Mouse (Mus musculus) R1 (cell line): Measurements from ENCODE around the gene Olfr603.
A peak's percentile ranks its signal among the peaks of the same experiment; 100 is the strongest.
"Not testable (repeated sequence)": the region's sequence is repeated elsewhere in the genome, so short reads cannot be mapped to it uniquely, and the experiment has no call there.

Experiments
- DNase-seq: peaks from one replicate; pipeline ENCODE4 v3.0.0-alpha.2; 2018; ENCODE audit warnings: low read depth, low spot score

Olfr603 gene

DNA sequence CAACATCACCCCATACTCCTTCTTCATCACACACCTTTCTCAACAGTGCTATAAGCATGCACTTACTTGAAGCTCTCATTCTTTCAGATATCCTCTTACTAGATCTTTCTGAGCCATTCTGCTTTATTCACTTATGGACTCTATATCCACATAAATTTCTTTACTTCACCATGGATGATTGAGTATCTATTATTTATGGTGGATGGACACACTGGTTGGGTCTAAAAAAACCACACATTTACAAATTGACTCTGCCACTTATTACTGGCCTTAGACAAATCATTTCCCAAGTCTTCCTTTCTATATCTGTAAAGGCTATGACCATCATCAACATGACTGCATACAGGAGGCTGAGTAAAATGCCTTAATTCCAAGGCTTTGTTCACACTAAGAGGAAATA, at the start of gene Olfr603:
Gene Olfr603, minus strand, starts transcription at position 101 of the 400 bp plus-strand sequence.
- DNase-seq, result no peak

DNA sequence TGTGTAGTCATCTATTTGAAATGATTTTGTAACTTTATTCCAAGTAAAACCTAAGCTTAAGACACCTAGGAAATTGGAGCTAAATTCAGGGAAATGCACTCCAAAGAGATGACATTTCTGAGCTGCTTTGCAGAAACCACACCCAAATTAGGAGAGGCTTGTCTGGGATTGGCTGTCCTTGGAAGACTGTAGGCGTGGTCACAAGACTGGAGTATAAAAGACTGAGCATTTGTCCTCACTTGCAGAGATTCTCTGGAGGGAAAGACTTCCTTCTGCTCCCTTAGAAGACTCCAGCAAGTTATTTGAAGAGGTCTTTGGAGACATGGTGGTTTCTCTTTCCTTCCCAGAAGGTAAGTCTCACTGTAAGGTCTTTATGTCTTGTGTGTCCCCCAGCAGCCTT, 28.8 kb upstream of the Olfr603 start, which contains the start of gene Usp17lc:
Gene Usp17lc, plus strand, starts transcription at position 301 of the 400 bp plus-strand sequence.
- not testable (repeated sequence) for DNase-seq

DNA sequence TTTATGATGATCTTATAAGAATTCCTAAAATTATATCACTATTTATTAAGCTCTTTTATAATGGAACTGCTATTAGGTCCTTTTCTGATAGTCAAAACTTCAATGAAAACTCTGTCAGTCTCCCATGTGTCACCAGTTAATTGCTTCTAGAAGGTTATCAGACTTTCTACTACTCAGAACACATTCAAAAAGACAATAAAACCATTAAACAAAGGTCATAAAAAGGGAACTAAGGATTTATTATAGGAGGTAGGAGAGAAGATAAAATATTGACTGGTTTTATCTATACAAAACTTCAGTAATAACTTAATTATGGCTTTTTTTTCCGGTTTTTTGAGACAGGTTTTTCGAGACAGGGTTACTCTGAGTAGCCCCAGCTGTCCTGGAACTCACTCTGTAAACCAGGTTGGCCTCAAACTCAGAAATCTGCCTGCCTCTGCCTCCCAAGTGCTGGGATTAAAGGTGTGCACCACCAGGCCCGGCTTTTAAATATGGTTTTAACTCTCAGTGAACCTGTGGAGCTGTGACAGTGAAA, 20.6 kb upstream of the Olfr603 start:
- DNase-seq, result not testable (repeated sequence)

DNA sequence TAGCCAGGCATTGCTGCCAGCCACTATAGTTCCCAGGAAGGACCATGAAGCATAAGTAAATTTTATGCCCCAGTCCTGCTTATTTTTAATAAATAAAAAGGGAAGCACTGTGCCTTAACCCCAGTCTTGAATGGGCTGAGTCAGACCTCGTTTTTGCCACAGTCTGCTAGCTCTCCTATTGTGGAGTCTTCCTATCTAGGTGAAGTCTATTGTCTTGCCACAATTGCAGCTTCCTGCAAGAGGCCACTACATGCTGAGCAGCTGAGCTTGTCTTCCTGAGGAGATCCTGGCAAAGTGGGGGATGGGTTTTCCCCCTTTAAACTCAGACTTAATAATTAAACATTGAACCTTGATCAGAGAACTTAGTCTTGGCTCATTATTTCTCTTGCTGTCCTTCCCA, 13.0 kb upstream of the Olfr603 start:
- peak; percentile 92 for DNase-seq

DNA sequence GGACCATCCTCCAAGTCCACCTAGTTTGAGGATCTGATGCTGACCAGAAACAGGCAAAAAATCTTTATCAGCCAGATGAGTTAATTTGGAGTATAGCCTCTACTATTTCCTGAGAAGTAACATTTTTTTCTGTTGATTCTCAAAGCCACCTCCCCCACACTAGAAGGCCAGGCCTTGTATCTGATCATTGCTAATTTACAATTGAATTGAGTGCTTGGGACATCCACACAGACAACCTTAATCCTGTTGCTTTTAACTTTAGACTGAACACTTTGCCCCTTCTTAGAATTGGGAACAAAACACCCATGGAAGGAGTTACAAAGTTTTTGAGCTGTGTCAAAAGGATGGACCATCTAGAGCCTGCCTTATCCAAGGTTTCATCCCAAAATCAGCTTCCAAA, 11.8 kb upstream of the Olfr603 start:
- peak; percentile 64 for DNase-seq

DNA sequence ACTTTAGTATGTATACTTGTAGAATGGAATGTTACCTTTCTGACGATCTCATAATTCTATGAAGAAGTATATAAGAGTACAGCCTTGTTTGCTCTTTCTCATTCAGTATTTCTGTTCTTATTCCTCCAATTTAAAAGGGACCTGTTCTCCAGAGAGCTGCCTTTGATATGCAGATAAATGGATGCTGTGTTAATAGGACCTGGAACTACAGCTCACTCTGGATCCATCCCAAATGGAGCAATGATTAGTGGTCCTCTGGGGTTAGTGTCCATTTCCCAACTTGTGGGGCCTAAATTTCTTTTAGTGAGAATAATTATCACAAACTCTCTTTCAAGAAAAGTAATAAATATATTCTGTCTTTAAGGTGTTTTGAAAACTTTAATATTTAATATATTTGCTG, 23.4 kb downstream of the Olfr603 start, which contains the start of gene Olfr601:
Gene Olfr601, minus strand, starts transcription at position 101 of the 400 bp plus-strand sequence.
- no peak for DNase-seq

DNA sequence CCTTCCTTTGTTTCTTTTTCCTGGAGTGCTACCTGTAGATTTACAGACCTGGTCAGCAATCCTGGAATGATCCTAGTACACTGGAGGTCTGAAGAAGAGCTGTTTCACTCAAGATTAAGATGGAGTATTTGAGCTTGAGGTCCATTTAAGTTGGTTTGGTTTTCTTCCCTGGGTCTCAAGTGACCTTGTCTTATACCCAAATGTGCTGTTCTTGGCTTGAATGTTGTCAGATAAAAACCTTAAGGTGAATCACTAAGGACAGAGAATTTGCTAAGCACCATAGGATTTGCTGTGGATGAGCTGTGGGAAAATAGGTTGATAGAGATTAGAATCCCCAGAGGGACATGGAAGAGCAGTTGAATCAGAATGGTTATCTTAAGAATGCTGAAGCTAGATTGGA, 36.4 kb downstream of the Olfr603 start, which contains the start of gene Olfr600:
Gene Olfr600, minus strand, starts transcription at position 101 of the 400 bp plus-strand sequence.
- DNase-seq, result no peak

DNA sequence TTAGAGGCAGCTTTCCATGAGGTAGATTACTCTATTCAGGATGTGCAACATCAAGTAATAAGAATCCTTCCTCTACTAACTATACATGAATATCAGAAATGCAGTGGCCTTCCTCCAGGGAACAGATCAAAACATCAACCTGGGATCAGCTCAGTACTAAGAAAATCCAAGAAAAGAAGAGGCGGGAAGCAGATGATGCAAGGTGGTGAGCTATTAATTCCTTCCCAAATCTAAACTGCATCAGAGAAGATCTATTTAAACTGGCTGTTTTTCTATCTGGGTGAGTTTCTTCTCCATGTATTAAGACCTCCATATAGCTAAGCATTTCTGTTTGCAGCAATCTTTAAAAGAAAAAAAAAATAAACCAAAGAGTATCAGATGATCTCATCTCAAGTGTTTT, 50.4 kb downstream of the Olfr603 start, which contains the start of gene Olfr599:
Gene Olfr599, plus strand, starts transcription at position 301 of the 400 bp plus-strand sequence.
- no peak for DNase-seq
